Mouse (Mus musculus) lung, postnatal 14 days (tissue): ENCODE measurements at regions not wholly inside any gene's neighbourhood (a gene's known extent, or its start where the extent isn't known, plus 50 kb on each side); places are given as distances from the start of the nearest gene placed in this dataset.

ENCODE experiments used
- DNase-seq: peaks from one replicate; pipeline ENCODE4 v3.0.0; 2021

GRCm38 (mm10) chr15:93690717-93691116 lies 95.0 kb upstream of the Prickle1 start:
- no peak for DNase-seq

- no peak for DNase-seq
Observed at GRCm38 (mm10) chr15:93690011-93690410, 94.3 kb upstream of the Prickle1 start.

GRCm38 (mm10) chr15:93686385-93686784 lies 90.7 kb upstream of the Prickle1 start:
- DNase-seq, result no peak

GRCm38 (mm10) chr15:93681602-93682001 lies 85.9 kb upstream of the Prickle1 start:
- no peak for DNase-seq

GRCm38 (mm10) chr15:93675624-93676023 lies 79.9 kb upstream of the Prickle1 start:
- DNase-seq, result no peak

- DNase-seq, result no peak
Observed at GRCm38 (mm10) chr15:93673976-93674375, 78.3 kb upstream of the Prickle1 start.

GRCm38 (mm10) chr15:93663876-93664275 lies 68.2 kb upstream of the Prickle1 start:
- DNase-seq, result no peak

GRCm38 (mm10) chr15:93662601-93663000 lies 66.9 kb upstream of the Prickle1 start:
- DNase-seq, result no peak

- DNase-seq, result no peak
Observed at GRCm38 (mm10) chr15:93661801-93662200, 66.1 kb upstream of the Prickle1 start.

- DNase-seq, result no peak
Observed at GRCm38 (mm10) chr15:93660952-93661648, 65.4 kb upstream of the Prickle1 start.

- DNase-seq, result no peak
Observed at GRCm38 (mm10) chr15:93657171-93657570, 61.5 kb upstream of the Prickle1 start.

- no peak for DNase-seq
Observed at GRCm38 (mm10) chr15:93656713-93657112, 61.0 kb upstream of the Prickle1 start.

GRCm38 (mm10) chr15:93655743-93656142 lies 60.1 kb upstream of the Prickle1 start:
- no peak for DNase-seq

GRCm38 (mm10) chr15:93655243-93655642 lies 59.6 kb upstream of the Prickle1 start:
- DNase-seq, result no peak

GRCm38 (mm10) chr15:93653378-93653777 lies 57.7 kb upstream of the Prickle1 start:
- no peak for DNase-seq

- no peak for DNase-seq
Observed at GRCm38 (mm10) chr15:93650981-93651757, 55.5 kb upstream of the Prickle1 start.

- no peak for DNase-seq
Observed at GRCm38 (mm10) chr15:93650009-93650522, 54.4 kb upstream of the Prickle1 start.

GRCm38 (mm10) chr15:93648646-93649045 lies 53.0 kb upstream of the Prickle1 start:
- DNase-seq, result no peak

- no peak for DNase-seq
Observed at GRCm38 (mm10) chr15:93646820-93647219, 51.1 kb upstream of the Prickle1 start.

- DNase-seq, result no peak
Observed at GRCm38 (mm10) chr15:93645950-93646349, 50.3 kb upstream of the Prickle1 start.
